Mouse (Mus musculus) thymus, adult 2 months (tissue): ENCODE data around the gene Ech1.

Source experiments
- CTCF ChIP-seq: fragments of 200-500 bp; IDR thresholded peaks from 2 replicates; pipeline ENCODE4 v1.5.1; 2012; ENCODE audit warnings: mild to moderate bottlenecking, control low read depth, low read length, moderate library complexity, borderline replicate concordance; ENCODE audit not compliant: control insufficient read depth, poor library complexity, insufficient read depth; ENCODE audit errors: extremely low read depth
- POLR2A ChIP-seq: fragments of 200-500 bp; IDR thresholded peaks from 2 replicates; pipeline ENCODE4 v1.6.1; 2012; ENCODE audit warnings: mild to moderate bottlenecking, low read length, control low read depth, moderate library complexity; ENCODE audit not compliant: control insufficient read depth, poor library complexity, insufficient read depth; ENCODE audit errors: extremely low read depth

- TF ChIP-seq CTCF = no peak
- no peak for TF ChIP-seq POLR2A
Measured at GRCm38 (mm10) chr7:28880554-28880953, 55.5 kb downstream of the Ech1 start.
